Mouse (Mus musculus) MEL (cell line): ENCODE measurements at regions not wholly inside any gene's neighbourhood (a gene's known extent, or its start where the extent isn't known, plus 50 kb on each side); places are given as distances from the start of the nearest gene placed in this dataset.

ENCODE experiments used
- CHD2 ChIP-seq: IDR thresholded peaks from 2 replicates; pipeline ENCODE4 v1.6.1; 2011; ENCODE audit warnings: low read length, improper control_type of control experiment
- CTCF ChIP-seq, 3 experiments: IDR thresholded peaks in 2 of 3; conservative IDR thresholded peaks in 1 of 3; 2 replicates each; pipeline ENCODE4 v1.5.1; 2011 to 2012; ENCODE audit warnings: low read length in 3 of 3, low read depth in 2 of 3, mild to moderate bottlenecking in 2 of 3, improper control_type of control experiment in 1 of 3, inconsistent platforms in 1 of 3, mixed read lengths in 1 of 3, moderate library complexity in 1 of 3; ENCODE audit not compliant: control insufficient read depth in 1 of 3, insufficient read depth in 1 of 3, poor library complexity in 1 of 3, severe bottlenecking in 1 of 3
- KAT2A ChIP-seq: conservative IDR thresholded peaks from 2 replicates; pipeline ENCODE4 v1.6.1; 2012; ENCODE audit warnings: low read depth, low read length, improper control_type of control experiment, inconsistent platforms
- MXI1 ChIP-seq: IDR thresholded peaks from 2 replicates; pipeline ENCODE4 v1.6.1; 2011; ENCODE audit warnings: mild to moderate bottlenecking, low read depth, low read length, improper control_type of control experiment
- POLR2AphosphoS2 ChIP-seq: IDR thresholded peaks from 2 replicates; pipeline ENCODE4 v1.6.1; 2011; ENCODE audit warnings: low read length, improper control_type of control experiment

DNA sequence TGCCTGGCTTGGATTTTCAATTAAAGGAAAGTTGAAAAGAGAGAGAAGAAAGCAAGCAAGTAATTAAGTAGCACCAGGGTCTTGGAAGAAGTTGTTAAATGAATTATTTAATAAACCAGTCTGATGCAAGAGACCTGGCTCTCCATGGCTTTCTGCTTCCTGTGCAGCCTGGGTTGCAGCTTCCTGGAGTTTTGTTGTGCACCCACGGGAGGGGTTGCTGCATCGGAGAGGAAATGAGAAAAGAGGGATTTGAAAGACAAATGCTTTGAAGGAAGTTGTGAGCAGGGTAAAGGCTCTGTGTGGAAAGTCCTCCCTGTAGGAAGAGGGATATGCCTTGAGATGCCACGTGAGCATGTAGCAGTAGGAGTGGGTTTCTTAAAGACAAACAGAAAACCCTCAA, 234.5 kb downstream of the Lrrc3b start:
- no peak for TF ChIP-seq CTCF (IDR thresholded peaks at IDR 0.05 in 2 of 3, conservative IDR thresholded peaks at IDR 0.05 in 1 of 3; ENCODE audit: control insufficient read depth in 1 of 3, insufficient read depth in 1 of 3, low read depth in 2 of 3, low read length in 3 of 3, poor library complexity in 1 of 3, severe bottlenecking in 1 of 3)
- TF ChIP-seq KAT2A, result no peak
- TF ChIP-seq MXI1, result no peak
- TF ChIP-seq CHD2, result no peak
- no peak for TF ChIP-seq POLR2AphosphoS2
